Mouse (Mus musculus): ENCODE data around the gene Wdr46.
"Not testable (repeated sequence)": the region's sequence is repeated elsewhere in the genome, so short reads cannot be mapped to it uniquely, and the experiment has no call there.

Gene Wdr46

DNA sequence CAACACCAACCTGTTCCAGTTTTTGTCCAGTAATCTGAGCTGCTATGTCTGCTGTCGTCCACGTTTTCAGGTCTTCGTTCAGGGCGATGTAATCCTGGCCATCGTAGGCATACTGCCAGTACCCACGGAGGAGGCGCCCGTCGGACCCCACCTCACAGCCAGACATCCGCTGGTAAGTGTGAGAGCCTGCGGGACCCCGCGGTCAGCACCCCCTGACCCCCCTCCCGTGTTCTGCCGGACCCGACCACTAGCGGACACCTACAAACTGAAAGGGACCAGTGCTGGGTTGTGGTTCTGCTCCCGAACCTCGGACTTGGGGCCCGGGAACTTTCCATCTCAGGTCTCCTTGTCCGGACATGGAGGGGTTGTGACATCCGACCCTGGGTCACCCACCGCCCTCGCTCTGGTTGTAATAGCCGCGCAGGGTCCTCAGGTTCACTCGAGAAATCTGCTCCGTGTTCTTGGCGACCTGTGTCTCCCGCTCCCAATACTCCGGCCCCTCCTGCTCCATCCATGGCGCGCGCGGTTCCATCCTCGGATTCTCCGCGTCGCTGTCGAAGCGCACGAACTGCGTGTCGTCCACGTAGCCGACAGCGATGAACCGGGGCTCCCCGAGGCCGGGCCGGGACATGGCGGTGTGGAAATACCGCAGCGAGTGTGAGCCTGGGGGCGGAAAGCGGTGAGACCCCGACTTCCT, 37.5 kb downstream of the Wdr46 start:
- DNase-seq (ENCODE audit: low spot score in 2 of 2): no peak

- DNase-seq (ENCODE audit: low spot score in 2 of 2): peak in 1 of 2 experiments; percentile 63
Observed at GRCm38 (mm10) chr17:33978631-33979031, 38.2 kb downstream of the Wdr46 start.

- DNase-seq (ENCODE audit: low spot score in 2 of 2): no peak
Observed at GRCm38 (mm10) chr17:33979512-33980050, 39.1 kb downstream of the Wdr46 start.

DNA sequence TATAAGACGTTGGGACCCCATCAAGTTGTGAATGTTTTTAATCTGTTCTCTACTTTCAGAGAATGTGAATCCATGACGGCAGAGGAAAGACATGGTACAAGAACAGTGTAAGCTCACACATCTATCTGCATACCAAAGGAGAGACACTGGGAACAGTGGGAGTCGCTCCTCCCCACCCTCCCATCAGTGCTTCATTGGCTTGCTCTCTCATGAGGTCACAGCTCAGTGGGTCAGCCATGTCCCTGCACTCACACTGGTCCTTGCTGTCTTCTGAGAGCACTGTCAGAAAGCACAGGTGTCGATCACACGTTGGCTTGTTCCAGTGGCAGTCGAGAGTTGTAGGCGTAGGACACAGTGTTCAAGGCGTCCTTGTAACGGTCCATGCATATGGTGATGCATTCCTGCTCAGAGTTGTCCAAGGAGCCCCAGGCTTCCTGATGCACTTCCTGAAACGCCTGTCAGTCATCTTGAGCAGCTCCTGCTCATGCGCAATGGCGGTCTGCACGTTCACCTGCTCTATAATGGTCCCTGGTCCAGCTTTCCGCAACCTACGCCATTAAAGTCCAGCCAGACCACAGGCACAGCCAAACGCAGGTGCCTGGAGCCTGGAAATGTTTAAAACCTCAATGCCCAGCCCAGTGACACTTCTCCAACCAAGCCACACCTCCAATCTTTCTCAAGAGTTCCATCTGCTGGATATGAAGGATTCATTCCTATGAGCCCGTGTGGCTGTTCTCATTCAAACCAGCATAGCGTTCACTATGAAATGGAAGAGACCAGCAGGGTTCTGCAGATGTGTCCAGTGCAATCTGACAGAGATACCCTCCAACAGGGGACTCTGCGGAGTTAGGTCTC, 39.9 kb downstream of the Wdr46 start:
- DNase-seq (ENCODE audit: low spot score in 2 of 2): no peak

DNA sequence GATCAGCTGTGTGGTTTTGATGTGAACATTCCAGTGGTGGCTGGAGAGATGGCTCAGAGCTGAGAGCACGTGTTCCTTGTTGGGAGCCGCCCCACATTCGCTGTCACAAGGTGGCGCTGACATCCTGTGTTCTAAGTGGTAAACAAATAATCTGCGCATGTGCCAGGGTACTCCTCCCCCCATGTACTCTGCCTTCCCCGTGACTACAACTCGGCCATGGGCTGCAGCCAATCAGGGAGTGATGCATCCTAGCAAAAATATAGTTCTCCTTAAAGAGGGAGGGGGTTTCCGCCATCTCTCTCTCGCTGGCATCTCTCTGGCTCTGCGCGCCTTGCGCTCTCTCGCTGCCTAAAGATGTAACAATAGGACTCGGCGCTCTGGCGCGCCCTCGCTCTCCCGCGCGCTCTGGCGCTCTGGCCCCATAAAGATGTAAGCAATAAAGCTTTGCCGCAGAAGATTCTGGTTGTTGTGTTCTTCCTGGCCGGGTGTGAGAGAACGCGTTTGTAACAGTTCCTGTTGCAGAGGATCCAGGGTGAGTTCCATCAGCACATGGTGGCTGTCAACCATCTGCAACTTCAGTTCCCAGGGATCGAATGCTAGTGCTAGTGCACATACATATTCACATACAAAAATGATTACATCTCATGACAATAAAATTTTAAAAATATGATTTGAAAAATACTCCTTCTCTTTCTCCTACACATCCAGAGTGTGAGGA, 40.9 kb downstream of the Wdr46 start:
- peak; percentile 92 to 94 for DNase-seq (ENCODE audit: low spot score in 2 of 2)

GRCm38 (mm10) chr17:33982136-33982535, 41.7 kb downstream of the Wdr46 start:
- DNase-seq (ENCODE audit: low spot score in 2 of 2): not testable (repeated sequence)

DNA sequence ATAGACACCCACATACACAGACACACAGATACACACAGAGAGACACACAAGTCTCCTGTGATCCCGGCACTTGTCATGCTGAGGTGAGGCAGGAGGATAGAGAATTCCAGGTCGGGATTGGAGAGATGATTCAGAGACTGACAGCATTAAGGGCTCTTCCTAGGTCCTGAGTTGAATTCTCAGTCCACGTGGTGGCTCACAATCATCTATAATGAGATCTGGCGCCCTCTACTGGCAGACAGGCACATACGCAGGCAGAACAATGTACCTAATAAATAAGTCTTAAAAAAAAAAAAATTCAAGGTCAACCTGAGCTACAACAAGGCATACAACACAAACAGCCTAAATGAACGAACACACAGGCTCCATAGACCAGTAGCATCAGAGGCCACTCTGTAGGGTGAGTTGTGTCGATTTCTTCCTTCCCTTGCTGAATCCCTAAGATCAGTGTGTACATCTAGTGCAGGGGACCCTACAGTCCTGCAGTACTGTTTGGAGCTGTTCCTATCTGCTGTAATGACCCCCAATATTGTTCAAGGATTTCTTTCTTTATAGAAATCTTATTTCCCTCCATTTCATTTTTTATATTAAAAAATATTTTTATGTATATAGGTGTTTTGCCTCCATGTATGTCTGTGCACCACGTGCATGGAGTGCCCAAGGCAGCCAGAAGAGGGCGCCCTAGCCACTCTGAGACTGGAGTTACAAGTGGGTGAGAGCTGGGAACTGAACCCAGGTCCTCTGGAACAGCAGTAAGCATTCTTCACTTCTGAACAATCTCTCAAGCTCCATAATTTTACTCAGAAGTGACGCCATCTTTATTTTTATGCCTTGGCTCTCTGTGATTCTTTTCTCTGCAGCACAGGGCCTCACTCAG, 51.6 kb downstream of the Wdr46 start:
- peak in 1 of 2 experiments; percentile 47 for DNase-seq (ENCODE audit: low spot score in 2 of 2)

DNA sequence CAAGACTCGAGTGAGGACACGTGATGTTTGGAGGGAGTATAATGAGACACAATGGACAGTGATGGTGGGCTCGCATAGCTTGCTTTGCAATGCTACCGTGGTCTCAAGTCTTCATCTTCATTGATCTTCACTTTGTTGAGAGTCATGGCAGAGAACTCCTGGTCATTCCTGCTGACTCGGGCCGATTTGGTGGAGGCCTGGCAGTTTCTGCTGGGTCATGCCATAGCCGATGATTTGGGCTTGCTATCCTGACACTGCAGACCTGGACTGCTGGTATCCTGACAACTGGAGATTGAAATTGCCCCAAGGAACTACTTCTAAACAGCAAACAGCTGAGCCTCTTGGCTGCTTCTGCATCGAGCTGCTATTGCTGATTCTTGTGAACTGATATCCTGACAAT, 54.5 kb downstream of the Wdr46 start:
- DNase-seq (ENCODE audit: low spot score in 2 of 2): no peak

GRCm38 (mm10) chr17:33995651-33996050, 55.2 kb downstream of the Wdr46 start:
- no peak for DNase-seq (ENCODE audit: low spot score in 2 of 2)

GRCm38 (mm10) chr17:33997025-33997424, 56.6 kb downstream of the Wdr46 start:
- not testable (repeated sequence) for DNase-seq (ENCODE audit: low spot score in 2 of 2)

- DNase-seq (ENCODE audit: low spot score in 2 of 2): not testable (repeated sequence)
Observed at GRCm38 (mm10) chr17:33998697-33999096, 58.2 kb downstream of the Wdr46 start.

Data from right cerebral cortex, postnatal 10 days (tissue).